Mouse (Mus musculus): ENCODE data around the gene Ly6g6d.

- TF ChIP-seq GATA1 (IDR thresholded peaks at IDR 0.05; ENCODE audit: borderline replicate concordance, low read length) (no peak), FLI1 (IDR thresholded peaks at IDR 0.05; ENCODE audit: low read length) (no peak)
These were observed 26.9 kb upstream of the Ly6g6d start for GRCm38 (mm10) chr17:35104754-35105153.

Data from megakaryocyte, embryonic 14.5 days (primary cell).